Comparison of ENCODE assay signal across 8 mouse cellular contexts in the genomic region with DNA sequence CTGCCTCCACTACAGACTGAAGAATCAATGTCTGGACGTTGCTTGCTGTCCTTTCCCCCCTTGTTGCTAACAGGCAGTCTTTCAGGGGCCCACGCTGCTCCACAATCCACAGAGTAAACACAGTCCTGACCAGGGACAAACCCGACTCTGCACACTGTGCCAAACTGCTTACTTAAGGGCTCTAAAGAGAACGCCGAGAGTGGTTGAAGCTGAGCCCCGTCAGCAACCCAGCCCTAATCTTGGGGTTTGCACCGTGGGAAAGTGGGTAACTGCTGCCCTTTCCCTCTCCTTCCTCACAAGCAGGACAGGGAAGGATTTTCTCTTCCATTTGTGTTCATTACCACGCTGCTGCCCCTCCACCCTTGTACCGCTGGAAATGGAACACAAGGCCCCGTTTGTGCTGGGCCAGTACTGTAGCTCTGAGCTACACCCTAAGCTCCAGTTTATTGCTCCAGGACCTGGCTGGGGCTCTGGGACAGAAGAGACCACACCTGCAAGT.
DNase-seq lines count a peak whose midpoint lies in the region; ATAC-seq lines count a peak whose summit lies in the region.

No protein-coding gene starts in this region.

- H3K4me2 ChIP-seq in kidney, embryonic 16.5 days (replicated peaks; ENCODE audit: low read depth, low read length) = peak overlapping the region; percentile 0; the same call in 1 of the 2 replicates
- peak overlapping the region; percentile 43 for H3K4me2 ChIP-seq in embryonic facial prominence, embryonic 13.5 days
- 0 out of 2 replicates have a peak overlapping the region, but pooled peaks have one; percentile 3 for H3K4me2 ChIP-seq in limb, embryonic 15.5 days
- H3K4me2 ChIP-seq in stomach, embryonic 14.5 days (replicated peaks; ENCODE audit: low read depth, low read length) = no peak overlapping the region; the same call in 1 of the 2 replicates

- WGBS in kidney, embryonic 16.5 days = 31% methylated on average over 10 of the region's 10 CpGs
- 20% methylated on average over 10 of the region's 10 CpGs for WGBS in embryonic facial prominence, embryonic 13.5 days
- WGBS in limb, embryonic 15.5 days = 31% methylated on average over 10 of the region's 10 CpGs
- WGBS in stomach, embryonic 14.5 days = 17% methylated on average over 10 of the region's 10 CpGs

- H3K27me3 ChIP-seq in kidney, embryonic 16.5 days (ENCODE audit: insufficient read depth, low read length) = no peaks in the 10 kb centered on the region
- H3K27me3 ChIP-seq in embryonic facial prominence, embryonic 13.5 days = no peaks in the 10 kb centered on the region
- H3K27me3 ChIP-seq in limb, embryonic 15.5 days = no peaks in the 10 kb centered on the region
- no peaks in the 10 kb centered on the region for H3K27me3 ChIP-seq in stomach, embryonic 14.5 days (ENCODE audit: control insufficient read depth, insufficient read depth, low read length)

- H3K36me3 ChIP-seq in kidney, embryonic 16.5 days (ENCODE audit: insufficient read depth, low read length) = no peaks in the 10 kb centered on the region
- no peaks in the 10 kb centered on the region for H3K36me3 ChIP-seq in embryonic facial prominence, embryonic 13.5 days
- H3K36me3 ChIP-seq in limb, embryonic 15.5 days = no peaks in the 10 kb centered on the region
- no peaks in the 10 kb centered on the region for H3K36me3 ChIP-seq in stomach, embryonic 14.5 days (ENCODE audit: control insufficient read depth, insufficient read depth, low read length)

- peak overlapping the region; percentile 97 for H3K27ac ChIP-seq in kidney, embryonic 16.5 days (ENCODE audit: low read length)
- H3K27ac ChIP-seq in embryonic facial prominence, embryonic 13.5 days = peak overlapping the region; percentile 89
- H3K27ac ChIP-seq in limb, embryonic 15.5 days = peak overlapping the region; percentile 85
- peak overlapping the region; percentile 89 for H3K27ac ChIP-seq in stomach, embryonic 14.5 days (ENCODE audit: low read length)

- H3K4me1 ChIP-seq in kidney, embryonic 16.5 days (ENCODE audit: insufficient read depth, low read length) = peaks cover 43% of the 10 kb centered on the region
- H3K4me1 ChIP-seq in embryonic facial prominence, embryonic 13.5 days = peaks cover 44% of the 10 kb centered on the region
- H3K4me1 ChIP-seq in limb, embryonic 15.5 days = peaks cover 43% of the 10 kb centered on the region
- H3K4me1 ChIP-seq in stomach, embryonic 14.5 days (ENCODE audit: control insufficient read depth, insufficient read depth, low read length) = peaks cover 29% of the 10 kb centered on the region

- no peak for ATAC-seq in kidney, embryonic 16.5 days (ENCODE audit: low FRiP score, low TSS enrichment)
- ATAC-seq in embryonic facial prominence, embryonic 13.5 days (ENCODE audit: insufficient number of reproducible peaks, insufficient read depth, low FRiP score, low TSS enrichment, low read depth) = peak; percentile 64
- ATAC-seq in limb, embryonic 15.5 days (ENCODE audit: insufficient number of reproducible peaks, low FRiP score, low TSS enrichment, low read depth) = peak; percentile 66; the same call in 1 of the 2 replicates
- ATAC-seq in stomach, embryonic 14.5 days (ENCODE audit: insufficient number of reproducible peaks, insufficient read depth, low FRiP score, low read depth) = peak; percentile 46; the same call in 1 of the 2 replicates

- no peak overlapping the region for H3K4me3 ChIP-seq in kidney, embryonic 16.5 days (ENCODE audit: low read length)
- no peak overlapping the region for H3K4me3 ChIP-seq in embryonic facial prominence, embryonic 13.5 days
- no peak overlapping the region for H3K4me3 ChIP-seq in limb, embryonic 15.5 days
- H3K4me3 ChIP-seq in stomach, embryonic 14.5 days (ENCODE audit: low read depth, low read length) = no peak overlapping the region

- no peak for DNase-seq in kidney, postnatal 36 days
- no peak for DNase-seq in spleen, postnatal 14 days (ENCODE audit: low spot score in 2 of 2)
- DNase-seq in adrenal gland, adult 2 months = no peak
- no peak for DNase-seq in ovary, postnatal 14 days (ENCODE audit: low spot score)

- H3K9ac ChIP-seq in kidney, embryonic 16.5 days (replicated peaks; ENCODE audit: low read length) = peak overlapping the region; percentile 57
- H3K9ac ChIP-seq in embryonic facial prominence, embryonic 13.5 days = 0 out of 2 replicates have a peak overlapping the region, but pooled peaks have one; percentile 23
- no peak overlapping the region for H3K9ac ChIP-seq in limb, embryonic 15.5 days
- H3K9ac ChIP-seq in stomach, embryonic 14.5 days (replicated peaks; ENCODE audit: low read depth, low read length) = no peak overlapping the region

- no peaks in the 10 kb centered on the region for H3K9me3 ChIP-seq in kidney, embryonic 16.5 days (ENCODE audit: low read length)
- no peaks in the 10 kb centered on the region for H3K9me3 ChIP-seq in embryonic facial prominence, embryonic 13.5 days
- H3K9me3 ChIP-seq in limb, embryonic 15.5 days = no peaks in the 10 kb centered on the region
- no peaks in the 10 kb centered on the region for H3K9me3 ChIP-seq in stomach, embryonic 14.5 days (ENCODE audit: control insufficient read depth, low read depth, low read length)

Comparison
In these comparisons a context has a peak if more than half of its experiments do, and no peak if none do; other contexts are left out.
1. H3K9ac ChIP-seq: peak in kidney, embryonic 16.5 days (single experiment) and embryonic facial prominence, embryonic 13.5 days (single experiment); none in limb, embryonic 15.5 days (single experiment) and stomach, embryonic 14.5 days (single experiment).
2. Peak in every context shown above with its lines, with median percentiles within 50 percentile points of each other: H3K27ac ChIP-seq.